Mouse (Mus musculus) layer of hippocampus, postnatal 25 days (tissue): ENCODE results near the gene Arhgap1. TPM values are rescaled to one million over a fixed set of nuclear protein-coding genes. Genes with fewer than 3 reads are reported as not detected.

Source experiments
- DNase-seq, 2 experiments: peaks; one replicate each; pipeline ENCODE4 v3.0.0; 2022; ENCODE audit warnings: mixed read lengths in 2 of 2, low spot score in 1 of 2; ENCODE audit errors: extremely low spot score in 1 of 2
- total RNA-seq, 2 experiments: library from RNA; stranded (reverse); gene quantifications; 2 replicates each; pipeline ENCODE4 v1.2.3; 2021

The Arhgap1 gene
- total RNA-seq, 2 experiments from 2014 or later, result 64.1 to 68.9 TPM

DNA sequence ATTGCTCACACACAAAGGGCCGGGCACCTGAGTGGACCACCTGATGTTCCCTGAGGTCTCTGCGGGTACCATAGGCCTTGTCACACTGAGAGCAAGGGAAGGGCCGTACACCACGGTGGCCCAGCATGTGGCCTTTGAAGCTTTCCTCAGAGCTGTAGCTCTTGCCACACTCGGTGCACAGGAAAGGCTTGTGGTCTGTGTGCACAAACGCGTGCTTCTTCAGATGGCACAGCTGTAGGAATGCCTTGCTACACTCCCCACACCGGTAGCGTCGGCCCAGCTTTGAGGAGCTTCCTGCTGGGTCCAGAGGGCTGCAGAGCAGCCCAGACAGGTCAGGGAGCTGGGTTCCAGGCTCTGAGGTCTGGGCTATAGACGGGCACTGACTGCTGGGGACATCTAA, 3.8 kb upstream of the Arhgap1 start:
- no peak for DNase-seq

DNA sequence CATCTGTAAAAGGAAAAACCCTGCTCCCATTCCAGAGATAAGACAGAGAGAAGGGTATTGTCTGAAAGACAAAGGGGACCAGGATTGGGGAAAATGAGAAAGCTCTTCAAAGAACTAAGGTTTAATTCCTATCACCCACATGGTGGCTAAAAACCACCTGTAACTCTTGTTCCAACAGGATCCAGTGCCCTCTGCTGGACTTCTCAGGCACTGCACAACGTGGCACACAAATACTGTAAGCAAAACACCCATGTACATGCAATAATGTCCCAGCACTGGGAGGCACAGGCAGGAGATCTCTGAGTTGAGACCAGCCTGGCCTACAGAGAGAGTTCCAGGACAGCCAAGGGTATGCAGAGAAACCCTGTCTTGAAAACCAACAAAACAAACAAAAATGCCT, 2.9 kb upstream of the Arhgap1 start:
- peak in 1 of 2 experiments; percentile 63 for DNase-seq

DNA sequence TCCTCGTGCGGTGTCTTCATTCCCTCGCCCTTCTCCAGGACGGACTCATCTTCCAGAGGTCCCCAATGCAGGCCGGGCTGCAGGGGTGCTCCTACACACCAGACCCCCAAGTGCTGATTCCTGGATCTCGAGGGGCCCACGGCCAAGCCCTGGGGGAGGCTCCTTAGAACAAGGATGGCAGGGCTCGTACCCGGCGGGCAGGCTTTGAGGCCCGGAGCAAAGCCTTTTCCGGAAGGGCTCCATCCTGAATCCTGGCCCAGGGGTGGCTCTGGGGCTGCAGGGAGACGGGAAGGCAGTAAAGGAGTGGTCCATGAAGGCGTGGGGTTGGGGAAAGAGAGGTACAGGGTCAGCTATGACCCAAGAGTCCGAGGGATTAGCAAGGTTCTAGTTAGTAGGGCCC, 508 bp upstream of the Arhgap1 start:
- DNase-seq, result no peak

DNA sequence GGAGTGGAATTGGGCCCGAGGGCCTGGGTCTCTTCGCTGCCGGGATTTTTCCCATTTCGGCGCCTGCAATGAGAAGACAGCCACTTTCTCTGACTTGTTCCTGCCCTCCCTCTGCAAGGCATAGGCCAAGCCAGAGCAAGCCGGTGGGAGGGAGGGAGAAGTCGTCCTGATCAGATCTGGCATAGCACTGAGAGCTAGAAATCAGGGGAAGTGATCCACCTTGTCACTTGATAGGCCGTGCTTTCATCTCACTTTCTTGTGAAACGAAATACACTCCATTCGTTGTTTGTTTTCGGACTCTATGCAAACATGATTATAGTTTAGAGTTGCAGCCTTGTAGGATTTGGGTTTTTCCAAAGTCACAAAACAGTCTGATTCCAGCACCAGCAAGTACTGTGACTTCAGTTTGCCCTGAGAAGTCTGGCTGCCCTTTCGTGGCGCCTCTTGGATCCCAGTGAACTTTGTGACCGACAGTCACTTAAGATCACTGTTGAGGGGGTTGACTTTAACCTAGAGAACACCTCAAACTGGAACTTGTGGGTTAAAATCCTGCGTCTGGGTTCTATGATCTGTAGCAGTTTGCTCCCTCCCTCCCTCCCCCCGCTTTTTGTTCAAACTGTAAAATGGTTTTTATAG, 818 bp downstream of the Arhgap1 start:
- DNase-seq, result no peak

DNA sequence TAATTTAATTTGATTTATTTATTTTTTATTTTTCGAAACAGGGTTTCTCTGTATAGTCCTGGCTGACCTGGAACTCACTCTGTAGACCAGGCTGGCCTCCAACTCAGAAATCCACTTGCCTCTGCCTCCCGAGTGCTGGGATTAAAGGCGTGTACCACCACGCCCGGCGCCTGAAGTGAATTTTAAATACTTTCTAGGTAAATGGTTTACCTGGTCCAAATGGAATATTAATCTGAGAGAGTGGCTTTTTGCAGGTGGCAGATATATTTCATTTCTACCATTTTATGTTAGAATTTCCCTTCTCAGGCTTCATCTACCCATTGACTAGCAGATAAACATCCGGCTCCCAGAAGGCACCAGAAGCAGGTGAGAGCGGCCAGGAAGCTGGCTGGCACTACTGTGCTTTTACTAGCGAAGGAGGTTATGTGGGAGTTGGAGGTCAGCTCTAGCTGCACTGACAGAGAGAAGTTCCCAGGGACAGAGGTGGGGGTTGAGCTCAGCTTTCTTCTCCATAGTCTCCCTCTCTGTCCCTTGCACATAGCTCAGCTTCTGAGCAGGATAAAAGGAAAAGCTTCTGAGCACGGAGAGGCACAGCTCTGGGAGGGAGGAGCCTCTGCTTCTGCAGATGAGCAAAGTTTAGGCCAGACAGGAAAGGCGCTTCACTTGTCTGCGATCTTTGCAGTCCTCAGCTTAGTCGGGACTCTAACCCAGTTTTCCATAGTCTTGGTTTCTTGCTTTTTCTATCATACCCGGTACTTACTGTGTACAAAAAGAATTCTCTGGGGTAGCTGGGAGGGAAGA, 2.0 kb downstream of the Arhgap1 start:
- DNase-seq, result no peak

DNA sequence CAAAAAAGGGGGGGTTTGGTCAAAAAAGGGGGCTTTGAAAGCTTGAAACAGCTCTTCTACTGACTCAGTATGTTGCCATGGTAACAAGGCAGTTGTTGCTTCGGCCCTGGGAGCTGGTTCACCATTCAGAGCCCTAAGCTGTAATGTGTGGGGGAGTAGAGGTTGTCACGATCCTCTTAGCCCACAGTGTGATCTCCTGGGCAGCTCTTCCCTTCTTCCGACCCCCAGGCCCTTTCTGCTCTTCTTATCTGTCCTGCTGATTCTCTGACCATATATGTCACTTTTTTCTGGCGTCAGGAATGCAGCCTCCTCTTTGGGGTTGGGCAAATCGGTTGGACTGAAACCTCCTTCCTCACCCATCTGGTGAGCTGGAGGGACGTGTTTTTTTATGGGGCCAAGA, 3.2 kb downstream of the Arhgap1 start:
- peak in 1 of 2 experiments; percentile 30 for DNase-seq

DNA sequence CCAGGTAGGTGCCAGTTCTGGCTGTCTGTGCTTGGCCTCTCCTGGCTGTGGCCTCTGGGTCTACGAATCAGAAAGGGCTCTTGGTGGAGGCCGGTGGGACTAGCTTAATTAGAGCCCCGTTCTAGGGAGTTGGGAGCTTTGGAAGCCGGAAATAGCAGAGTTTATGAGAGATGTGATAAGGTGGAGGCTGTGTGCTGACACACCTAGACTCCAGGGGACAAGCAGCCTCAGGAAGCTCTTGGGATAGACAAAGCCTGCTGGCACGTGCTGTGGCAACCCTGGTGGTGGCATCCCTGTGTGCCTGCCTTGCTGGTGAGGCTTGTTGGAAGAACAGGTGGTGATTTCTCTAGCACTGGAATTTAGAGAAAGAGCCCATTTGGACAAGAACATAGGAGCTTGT, 5.7 kb downstream of the Arhgap1 start:
- DNase-seq, result no peak

DNA sequence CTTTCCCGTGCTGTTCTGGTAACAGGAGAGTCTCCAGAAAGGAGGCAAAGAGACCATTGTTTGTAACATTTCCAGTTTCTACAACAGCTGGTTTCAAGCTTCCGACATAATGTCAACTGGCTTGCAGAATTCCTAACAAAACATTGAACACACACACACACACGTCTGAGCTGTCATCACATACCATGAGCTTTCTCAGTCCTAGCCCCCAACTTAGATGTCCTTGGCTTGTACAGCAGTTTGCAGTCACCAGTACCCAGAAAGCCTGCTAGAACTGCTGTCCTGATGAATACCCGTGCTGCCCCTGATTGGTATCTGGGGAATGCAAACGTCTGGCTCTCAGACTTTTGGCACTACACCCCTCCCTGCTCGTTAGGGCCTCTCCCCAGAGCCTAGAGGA, 6.2 kb downstream of the Arhgap1 start:
- no peak for DNase-seq

DNA sequence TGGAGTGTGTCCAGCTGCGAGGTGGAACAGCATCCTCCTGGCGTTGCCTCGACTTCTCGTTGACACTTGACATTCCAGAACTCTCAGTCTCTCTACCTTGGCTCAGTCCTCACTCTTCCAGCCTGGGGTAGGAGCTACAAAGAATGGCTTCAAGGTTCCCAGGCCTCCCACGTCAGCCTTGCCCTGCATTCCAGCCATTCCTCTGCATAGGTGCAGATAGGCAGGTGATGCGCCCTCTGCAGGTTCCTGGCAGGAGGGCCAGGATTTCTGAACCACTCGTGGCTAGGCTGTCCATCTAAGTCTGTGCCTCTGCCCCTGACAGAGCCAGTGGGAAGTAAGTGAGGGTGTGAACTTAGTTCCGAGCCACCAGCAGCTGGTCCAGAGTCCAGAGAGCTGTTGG, 7.1 kb downstream of the Arhgap1 start:
- DNase-seq, result no peak

DNA sequence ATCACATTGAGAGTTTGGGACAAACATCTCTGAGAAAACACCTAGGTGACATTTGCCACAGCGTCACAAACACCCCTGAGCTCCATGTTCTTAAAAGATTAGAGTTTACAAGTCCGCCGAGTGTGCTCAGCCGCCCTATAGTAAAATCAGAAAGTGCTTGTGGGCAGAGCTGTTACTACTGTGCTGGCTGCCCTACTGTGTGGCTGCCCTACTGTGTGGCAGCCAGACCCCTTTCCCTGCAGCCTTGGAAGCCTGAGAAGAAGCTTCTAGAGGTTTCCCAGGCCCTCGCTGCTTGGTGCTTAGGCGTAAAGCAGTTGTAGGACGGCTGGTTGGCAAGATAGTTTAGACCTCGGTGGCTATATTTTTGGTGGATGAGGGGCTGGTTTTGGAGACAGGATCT, 10.0 kb downstream of the Arhgap1 start:
- no peak for DNase-seq

DNA sequence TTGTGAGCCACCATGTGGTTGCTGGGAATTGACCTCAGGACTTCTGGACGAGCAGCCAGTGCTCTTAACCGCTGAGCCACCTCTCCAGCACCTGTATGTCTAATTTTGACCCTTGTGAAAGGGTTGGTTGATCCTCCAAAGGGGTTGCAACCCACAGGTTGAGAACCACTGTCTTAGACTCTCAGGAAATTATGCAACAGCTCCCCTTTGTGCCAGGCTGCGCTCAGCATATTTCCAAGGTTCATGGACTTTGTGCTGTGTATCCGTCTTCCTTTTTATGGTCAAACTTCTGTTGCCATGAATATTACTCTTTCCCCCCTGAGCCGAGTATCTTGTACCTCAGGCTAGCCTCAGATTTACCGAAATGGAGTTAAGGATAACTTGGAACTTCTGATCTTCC, 11.3 kb downstream of the Arhgap1 start:
- no peak for DNase-seq

DNA sequence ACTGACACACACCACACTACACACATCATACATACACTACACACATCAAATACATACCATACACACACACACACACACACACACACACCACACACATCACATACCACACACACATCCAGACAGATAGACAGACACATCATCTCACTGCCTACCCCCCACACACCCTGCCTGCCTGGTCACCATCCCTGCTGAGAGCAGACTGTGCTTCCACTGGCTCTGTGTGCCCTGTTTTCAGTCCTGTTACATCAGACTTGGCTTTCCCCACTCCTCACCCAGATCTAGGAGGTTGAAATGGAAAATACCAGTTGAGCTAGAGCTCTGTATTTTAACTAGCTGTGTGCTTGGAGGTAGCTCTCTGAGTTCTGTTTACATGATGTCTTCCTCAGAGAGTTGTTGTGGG, 15.1 kb downstream of the Arhgap1 start:
- no peak for DNase-seq

DNA sequence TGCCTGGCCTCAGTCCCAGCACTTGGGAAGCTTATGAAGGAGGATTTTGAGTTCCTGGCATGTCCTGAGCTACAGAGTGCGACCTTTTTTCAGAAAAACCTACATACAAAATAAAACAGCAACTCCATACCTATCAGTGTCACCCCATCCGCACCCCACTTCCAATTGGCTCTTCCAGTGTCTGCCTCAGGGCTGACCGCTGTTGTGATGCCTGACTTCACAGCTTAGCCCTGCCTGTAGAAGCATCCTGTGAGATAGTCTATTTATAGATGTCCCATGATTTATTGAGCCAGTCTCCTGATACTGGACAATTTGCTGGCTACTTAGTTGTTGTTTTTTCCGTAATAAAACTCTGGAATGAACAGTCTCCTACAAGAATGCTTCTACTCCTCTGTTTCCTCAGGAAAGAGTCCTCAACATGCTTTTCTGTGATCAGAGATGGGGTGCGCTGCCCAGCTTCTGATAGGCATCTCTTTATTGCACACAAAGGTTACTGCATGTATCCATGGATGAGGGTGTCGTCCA, 16.8 kb downstream of the Arhgap1 start:
- DNase-seq, result no peak

DNA sequence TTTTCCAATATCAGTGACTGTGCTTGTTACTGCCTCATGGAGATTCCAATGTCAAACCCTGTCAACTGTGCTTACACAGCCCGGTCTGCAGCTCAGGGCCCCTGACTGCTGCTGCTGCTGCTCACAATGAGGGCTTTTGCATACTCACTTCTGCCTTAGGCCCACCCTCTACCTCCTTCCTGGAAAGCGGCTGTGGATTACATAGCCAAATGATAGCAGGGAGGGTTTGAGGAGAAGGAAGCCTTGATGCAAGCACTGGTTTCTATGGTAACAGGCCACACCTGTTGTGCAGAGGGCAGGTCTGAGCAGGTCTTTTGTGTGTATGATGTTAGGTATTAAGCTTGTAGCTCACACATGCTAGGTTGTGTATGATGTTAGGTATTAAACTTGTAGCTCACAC, 18.1 kb downstream of the Arhgap1 start:
- DNase-seq, result no peak

DNA sequence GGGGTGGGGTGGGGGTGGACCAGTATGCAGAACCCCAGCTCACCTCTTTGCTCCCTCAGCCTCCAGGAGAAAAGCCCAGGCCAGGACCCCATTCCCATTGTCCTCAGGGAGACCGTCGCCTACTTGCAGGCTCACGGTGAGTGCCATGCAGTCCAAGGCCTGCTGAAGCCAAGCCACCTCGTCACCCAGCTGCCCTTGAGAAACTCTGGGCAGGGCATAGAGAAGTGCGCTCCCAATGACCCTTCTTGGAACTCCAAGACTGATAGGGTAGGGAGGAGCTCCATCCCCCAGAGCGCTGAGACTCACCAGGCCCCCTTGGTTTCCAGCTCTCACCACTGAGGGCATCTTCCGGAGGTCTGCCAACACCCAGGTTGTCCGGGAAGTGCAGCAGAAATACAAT, 19.7 kb downstream of the Arhgap1 start:
- DNase-seq, result no peak

DNA sequence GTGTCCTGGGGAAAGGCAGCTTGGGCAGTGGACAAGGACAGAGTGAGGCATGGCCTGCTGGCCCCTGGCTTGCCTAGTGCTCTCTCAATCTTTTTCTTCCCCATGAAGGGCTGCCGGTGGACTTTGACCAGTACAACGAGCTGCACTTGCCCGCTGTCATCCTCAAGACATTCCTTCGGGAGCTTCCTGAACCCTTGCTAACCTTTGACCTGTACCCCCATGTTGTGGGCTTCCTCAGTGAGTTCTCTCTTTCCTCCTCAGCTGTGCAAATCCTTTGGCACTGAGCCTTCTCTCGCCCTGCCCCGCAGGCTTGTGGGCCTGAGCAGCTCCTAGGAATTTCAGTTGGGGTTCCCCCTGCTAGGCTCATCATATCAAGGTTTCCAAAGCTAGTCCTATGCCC, 20.4 kb downstream of the Arhgap1 start:
- DNase-seq, result no peak

DNA sequence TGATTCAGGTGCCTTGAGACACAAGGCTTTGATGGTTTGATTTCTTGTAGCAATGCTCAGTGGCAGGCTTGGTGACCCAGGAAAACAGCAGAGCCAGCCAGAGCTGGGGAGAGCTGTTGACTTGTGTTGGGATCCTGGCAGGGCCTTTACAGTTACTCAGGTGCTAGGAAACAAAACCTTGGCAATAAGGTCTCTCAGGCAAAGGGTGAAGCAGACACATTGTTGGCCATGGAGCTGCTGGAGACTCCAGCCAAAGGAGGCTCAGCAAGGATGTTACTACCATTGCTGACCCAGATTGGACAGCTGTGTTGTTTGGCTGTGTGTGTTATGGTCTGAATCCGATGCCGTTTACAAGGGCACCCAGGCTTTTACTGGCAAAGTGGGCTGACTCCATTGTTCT, 23.9 kb downstream of the Arhgap1 start:
- no peak for DNase-seq

DNA sequence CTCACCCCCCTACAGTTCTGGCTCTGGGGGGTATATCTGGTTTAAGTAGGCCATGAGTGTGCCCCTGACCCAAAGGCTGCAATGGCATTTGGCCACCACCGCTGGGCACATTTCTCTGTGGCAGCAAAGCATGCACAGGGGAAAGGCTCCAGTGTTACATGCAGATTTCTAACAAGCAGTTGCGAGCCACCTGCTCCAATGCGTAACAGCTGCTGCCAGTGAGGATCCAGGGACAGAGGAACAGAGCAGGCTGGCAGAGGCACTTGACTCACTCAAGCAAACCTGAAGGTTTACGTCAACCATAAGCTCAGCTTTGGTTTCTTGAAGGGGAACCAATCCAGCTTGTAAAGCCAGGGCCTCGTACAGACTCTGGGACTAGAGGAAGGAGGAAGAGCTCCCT, 25.2 kb downstream of the Arhgap1 start:
- DNase-seq, result peak in 1 of 2 experiments; percentile 27

DNA sequence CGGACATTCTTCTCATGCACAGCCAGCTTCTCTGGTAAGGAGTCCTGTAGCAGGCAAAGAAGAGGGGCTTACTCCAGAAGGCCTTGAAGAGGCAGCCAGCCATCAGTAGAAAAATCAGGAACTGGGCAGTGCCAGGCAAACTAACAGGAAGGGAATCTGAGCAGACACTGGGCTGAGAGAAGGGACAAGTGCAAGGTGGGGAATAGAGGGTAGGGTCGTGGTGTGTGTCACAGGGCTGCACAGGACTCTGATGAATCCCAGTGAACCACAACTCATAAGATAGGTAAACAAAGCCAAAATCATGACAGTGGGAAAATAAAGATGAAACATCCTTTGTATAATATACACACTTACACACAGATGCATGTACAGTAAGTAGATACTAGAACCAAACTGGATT, 26.8 kb downstream of the Arhgap1 start:
- no peak for DNase-seq

DNA sequence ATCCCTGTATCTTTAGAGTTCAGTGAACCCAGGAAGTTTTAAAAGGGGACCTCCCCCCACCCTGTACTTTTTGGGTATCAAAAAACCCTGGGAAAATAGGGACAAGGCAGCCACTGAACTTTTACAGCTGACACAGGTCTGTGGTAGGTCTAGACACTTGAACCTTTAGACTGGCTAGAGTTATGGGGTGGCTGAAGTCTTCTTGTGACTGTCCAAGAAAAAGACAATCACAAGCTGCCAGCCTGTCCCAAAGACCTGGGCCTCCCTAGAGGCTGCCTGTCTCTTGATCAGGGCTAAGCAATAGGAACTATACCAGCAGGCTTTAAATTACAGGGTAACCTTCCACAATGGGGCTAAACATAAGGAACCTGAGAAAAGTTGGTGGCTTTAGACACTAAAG, 27.3 kb downstream of the Arhgap1 start:
- DNase-seq, result no peak

DNA sequence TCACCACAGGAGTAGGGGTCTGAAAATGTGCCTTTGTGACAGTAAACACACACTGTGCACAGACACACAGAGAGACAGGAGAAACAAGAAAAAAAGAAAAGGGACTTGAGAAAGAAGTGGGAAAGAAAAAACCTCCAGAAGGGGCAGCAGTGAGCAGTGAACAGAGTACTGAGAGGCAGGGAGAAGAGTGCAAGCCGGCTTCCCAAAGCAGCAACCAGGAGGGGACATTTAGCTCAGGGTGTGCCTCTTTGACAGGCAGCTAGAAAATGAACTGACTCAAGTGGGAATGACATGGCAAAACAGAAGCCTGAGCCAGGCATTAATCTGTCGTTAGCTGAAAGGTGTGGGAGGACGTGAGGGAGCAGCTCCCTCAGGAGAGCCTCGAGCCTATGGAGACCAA, 33.2 kb downstream of the Arhgap1 start:
- peak; percentile 30 to 55 for DNase-seq

DNA sequence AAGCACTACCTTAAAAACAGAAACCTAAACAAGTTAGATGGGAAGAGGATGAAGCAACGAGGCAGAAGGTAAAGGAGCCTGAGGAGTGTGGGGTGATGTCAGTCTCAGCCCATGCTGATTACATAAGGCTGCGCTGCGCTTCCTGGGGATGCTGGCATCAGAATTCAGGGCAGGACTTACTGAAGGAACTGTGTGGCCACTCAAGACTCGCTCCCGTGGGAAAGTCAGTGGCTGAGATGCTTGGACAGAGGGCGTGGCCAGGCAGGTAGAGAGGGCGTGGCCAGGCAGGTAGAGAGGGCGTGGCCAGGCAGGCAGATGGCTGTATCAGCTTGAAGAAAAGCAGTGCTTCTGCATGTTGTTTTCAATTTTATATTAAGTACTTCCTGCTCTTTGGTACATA, 34.3 kb downstream of the Arhgap1 start:
- no peak for DNase-seq
